Mouse (Mus musculus): ENCODE data around the gene Ergic1.

Ergic1 gene

DNA sequence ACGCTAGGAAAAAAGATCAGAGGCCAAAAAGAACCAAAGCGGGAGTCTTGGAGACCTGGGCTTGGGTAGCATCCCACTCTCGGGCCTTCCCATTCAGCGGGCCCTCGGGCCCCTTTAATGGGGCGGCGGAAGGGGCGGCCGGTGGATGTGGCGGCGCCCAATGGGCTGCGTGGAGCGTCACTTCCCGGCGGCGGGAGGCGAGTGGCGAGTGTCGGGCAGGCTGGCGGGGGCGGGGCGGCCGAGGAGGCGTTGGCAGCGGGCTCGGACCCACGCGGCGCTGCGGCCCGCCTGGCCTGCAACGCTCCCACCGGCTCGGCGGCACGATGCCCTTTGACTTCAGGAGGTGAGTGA is at the start of gene Ergic1:
Gene Ergic1 (plus strand): TSS at position 200 of the 351 bp plus-strand sequence.
- DNase-seq (ENCODE audit: low spot score): peak; percentile 90

DNA sequence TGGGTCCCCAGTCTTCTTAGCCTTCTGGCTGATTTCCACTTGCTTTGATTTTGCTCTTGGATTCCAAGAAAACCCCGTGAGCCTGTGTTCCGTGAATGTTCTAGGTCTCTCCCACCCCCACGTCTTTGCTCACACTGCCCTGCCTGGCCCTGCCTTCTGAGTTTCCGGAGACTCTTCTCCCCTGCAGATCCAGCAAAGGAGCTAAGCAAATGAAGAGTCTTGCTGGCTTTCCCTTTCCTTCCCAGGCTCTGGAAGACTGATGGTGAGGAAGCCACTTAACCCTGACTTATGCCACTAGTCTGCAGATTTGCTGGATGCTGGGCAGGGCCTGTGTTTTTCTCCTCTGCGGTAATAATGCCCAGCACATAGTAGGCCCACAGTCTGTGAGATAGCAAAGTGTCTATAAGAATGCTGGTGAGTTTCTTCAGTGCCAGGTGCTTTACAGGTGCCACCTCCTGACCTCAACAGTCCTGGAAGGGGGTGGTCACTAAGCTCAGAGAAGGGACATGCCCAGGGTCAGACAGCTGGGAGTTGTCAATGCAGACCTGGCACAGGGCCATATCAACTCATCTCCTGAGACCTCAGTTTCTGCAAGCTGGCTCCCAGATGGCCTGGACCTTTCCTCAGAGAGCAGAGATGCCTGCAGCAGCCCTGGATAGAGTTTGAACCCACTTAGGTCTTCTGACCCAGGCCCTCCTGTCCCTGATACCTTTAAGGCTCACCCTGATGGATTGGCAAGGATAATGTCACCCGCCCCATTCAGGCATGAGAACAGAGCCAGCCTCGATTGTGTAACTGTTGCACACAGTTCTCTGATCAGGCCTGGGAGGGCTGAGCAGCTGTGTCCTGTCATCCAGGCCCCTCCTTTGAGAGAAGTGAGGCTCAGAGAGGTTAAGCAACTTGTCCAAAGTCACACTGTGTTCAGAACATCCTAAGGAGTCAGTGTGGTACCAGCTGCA is 49.2 kb upstream of the Ergic1 start:
- DNase-seq (ENCODE audit: low spot score): no peak

DNA sequence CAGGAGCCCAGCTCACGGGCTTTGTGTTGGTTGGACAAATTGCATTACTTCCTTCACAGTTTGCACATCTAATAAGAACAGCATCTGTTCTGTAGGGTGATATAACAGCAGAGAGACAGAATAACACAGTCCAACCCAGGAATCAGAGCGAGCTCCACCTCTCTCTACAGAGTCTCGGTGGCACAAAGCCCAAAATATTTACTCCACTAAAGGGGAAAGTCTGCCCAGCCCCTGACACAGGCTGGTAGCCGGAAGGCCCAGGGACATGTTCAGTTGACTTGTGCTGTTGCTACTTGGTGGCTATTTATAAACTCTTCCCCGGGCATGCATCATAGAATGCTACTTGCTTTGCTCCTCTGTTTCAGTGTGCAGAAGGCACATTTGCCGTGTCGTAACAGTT is 48.3 kb upstream of the Ergic1 start:
- DNase-seq (ENCODE audit: low spot score): no peak

DNA sequence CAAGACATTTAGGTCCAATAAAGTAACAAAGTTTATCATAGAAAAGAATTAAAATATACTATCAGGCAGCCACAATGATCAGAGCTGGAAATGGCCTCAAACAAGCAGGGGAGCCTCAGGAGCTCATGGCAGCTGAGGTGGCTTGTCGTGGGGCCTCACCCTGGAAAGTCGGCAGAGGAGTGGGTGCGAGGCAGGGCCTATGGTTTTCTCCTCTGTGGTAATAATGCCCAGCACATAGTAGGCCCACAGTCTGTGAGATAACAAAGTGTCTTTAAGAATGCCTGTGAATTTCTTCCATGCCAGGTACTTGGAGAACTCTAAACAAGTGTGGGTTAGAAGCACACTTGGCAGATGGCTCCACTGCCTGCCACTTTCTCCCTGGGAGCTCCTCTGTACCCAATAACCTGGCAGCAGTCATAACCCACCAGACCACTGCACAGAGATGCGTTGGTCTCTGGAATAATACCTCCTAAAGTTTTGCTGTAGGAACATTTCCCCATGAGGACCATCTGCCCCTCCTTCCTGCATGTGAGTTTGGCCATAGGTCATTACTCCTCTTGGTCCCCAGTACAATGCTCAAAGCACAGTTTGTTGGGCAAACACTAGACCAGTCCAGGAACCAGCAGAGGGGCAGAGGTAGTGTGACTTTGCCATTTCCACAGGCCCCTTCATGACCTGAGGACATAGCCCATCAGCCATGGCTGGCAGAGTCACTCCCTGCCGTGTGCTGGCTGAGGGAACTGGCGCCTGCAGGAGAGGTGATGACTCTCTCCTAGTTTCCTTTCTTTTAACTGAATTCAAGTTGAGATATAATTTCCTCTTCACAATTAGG is 47.6 kb upstream of the Ergic1 start:
- no peak for DNase-seq (ENCODE audit: low spot score)

DNA sequence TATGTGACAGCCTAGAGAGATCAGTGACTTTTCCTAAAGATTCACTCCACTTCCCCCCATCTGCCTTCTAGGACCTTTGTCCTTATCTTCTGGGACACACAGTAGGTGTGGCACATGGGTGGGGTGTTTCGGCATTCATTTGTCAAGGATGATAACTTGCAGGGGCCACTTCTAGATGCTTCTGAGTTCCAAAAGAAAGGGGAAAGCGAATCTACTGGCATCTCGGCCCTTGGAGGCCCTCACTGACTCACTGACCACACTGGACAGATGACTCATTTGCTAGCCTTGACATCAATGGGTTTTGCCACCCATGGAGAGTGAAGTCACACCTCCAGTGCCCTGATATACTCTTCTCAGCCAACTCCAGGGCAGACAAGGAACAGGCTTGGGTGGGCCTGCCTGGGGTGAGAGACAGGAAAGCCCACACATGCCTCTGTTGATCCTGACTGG is 46.7 kb upstream of the Ergic1 start:
- no peak for DNase-seq (ENCODE audit: low spot score)

DNA sequence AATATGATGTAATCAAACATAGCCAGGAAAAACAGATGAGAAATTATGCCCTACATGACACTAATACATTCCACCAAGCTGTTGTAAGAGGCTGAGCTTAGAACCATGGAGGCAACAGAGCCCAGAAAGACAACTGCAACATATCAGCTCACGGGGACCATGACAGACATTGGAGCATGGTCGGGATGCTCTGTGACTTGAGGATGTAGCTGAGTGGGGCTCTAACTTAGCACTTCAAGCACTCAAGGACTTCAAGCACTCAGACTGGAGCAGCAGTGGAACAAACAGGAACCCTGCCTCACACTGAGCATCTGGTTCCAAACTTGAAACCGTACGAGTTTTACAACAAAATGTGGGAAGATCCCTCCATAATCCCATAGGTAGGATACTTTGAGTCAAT is 45.6 kb upstream of the Ergic1 start:
- no peak for DNase-seq (ENCODE audit: low spot score)

DNA sequence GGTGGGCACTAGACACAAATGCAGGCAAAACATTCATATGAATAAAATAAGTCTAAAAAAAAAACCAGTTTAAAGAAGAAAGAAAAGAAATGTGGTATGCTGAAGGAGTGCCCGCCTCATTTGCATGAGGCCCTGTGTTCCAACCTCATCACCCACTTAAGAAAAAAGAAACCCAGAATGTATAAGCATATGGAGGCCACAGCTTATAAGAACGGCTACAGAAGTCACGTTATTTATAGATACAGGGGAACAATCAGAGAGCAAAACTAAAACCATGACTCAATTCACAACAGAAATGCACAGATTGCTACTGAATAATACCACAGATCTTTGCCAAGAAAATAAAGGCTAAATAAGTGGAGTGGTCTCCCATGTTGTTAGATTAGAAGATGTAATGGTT is 43.0 kb upstream of the Ergic1 start:
- DNase-seq (ENCODE audit: low spot score): no peak

DNA sequence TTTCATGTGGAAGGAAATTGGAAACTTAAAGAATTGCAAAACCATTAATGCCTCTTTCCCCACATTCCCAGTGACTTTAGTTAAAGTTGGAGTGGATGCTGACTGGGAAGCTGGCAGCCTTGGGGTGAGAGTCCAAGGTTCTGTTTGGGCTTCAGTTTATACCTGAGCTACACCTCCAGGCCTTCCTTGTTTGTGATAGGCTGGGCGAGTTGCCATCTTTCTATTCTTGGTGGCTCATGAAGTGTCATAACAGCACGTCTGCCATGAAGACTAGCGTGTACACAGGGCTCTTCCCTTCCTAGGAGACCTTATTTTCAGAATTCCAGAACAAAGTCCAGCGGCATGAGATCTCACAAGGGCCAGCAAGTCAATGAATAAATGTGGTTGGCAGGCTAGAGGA is 38.6 kb upstream of the Ergic1 start:
- DNase-seq (ENCODE audit: low spot score): no peak

DNA sequence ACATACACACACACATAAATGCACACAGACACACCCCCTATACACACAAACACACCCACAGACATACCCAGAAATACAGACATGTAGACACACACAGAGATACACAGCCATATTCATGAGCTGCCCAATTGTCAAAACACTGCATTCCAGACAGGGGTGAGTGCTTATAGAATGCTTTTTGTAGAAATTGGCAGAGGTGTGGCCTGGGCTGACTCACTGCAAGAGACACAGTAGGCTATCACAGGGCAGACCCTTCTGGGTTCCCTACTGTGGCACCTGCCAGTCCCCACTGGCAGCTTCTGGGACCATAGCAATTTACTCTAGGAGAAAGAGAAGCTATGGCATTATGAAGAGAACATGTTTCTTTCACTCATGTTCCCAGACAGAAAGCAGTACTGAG is 37.0 kb upstream of the Ergic1 start:
- no peak for DNase-seq (ENCODE audit: low spot score)

DNA sequence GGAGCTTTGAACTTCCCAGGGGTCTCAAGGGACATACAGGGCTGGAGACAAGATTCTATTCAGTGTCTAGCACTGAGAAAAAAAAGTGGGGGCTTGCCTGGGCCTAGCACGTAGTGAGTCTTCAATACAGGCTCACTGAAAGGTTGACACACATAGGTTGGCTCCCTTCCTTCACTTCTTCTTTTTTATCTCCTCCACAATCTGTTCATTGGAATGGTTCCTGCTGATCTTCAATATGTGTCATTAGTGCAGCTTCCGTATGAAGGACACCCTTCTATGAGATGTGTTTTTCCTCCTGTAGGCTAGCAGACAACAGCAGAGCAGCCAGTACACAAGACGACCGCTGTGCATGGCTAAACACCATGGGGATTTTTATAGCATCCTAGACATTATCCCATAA is 36.5 kb upstream of the Ergic1 start:
- no peak for DNase-seq (ENCODE audit: low spot score)

DNA sequence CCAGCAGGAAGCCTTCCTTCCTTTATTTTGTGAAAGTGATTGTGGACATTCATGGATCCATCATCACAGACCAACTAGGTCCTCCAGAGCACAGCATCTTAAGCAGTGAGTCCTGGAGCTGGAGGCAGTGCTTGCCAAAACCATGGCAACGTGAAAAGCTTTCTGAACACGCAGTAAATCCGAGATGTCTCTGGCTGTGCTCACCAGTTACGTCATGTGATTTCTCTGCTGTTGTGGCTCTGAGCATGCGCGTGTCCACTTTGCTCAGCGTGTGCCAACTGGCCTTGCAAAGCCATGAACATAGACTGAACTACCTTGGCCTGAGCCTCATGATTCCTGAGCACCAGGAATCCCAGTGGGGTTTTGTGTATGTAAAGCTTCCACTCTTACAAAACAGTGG is 36.0 kb upstream of the Ergic1 start:
- peak; percentile 56 for DNase-seq (ENCODE audit: low spot score)

DNA sequence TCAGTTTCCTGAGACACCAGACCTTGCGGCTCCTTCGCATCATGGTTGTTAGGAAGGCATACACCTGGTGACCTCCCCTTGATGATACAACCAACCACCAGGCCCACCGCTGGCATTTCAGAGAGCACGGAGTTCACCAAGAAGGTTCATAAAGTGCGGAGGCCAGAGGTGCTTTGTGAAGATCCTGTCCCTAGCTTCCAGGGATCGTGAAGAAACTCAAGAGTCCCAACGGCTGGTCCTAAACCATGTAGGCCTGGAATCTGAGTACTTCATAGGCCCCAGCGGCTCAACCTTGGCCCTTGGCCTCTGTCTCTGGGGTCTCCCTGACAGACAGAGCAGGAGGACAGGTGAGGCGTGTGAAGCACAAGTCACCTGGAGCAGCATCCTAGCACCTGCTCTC is 34.0 kb upstream of the Ergic1 start:
- no peak for DNase-seq (ENCODE audit: low spot score)

DNA sequence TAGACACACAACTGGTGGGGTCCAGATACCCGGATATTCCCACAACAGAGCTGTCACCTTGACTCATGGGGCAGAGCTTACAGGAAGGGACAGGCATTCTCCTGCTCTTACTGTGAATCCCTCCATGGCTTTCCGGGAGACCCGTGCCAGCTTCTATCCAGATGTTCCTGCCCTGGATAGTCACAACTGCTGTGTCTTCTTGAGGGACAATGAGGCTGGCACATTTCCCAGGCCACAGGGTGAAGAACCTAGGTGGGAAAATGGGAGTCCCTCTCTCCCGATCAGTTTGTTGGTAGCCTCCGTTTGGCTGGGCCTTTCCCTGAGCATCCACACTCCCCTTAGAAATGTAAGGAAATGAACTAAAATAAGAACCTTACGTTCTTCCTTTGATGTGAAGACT is 32.5 kb upstream of the Ergic1 start:
- DNase-seq (ENCODE audit: low spot score): no peak

DNA sequence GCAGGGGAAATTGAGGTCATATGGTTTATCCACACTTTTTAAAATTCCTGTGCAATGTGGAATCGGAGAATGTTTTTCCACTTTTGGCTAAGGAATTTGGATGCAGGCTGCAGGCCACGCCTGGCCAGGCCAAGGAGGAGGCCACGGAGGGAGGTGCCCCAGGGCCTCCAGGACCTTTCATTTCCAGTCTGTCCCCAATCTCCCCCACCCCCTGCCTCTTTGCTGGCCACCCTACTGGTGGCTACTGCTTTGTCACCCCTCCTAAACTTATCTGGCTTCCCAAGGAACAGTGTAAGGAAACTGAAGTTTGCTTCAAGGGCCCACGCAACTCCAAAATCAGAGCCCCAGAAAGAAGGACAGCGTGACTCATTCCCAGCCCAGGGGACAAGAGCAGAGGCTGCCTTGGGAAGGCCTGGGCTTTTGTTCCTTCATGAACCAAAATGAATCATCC is 31.5 kb upstream of the Ergic1 start:
- no peak for DNase-seq (ENCODE audit: low spot score)

DNA sequence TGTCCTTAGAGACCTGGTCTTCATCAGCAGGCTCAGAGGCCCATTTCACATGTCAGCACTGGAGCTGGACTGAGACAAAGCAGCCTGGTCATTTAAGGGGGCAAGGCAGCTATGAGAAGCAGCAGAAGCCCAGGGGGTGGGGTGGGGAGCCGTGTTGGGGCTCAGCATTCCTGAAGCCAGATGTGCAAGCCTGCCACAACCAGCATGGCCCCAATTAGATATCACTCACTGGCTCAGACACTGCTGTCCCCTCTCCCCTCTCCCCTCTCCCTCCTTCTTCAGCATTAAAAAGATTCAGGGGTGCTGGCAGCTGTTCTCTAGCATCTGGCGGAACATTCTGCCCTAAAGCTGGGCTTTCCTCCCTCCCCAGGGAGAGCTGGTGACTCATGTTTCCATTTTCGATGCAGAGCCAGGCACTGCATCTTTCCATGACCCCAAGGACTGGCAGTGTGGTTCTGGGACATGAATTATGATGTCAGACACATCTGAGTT is 30.7 kb upstream of the Ergic1 start:
- no peak for DNase-seq (ENCODE audit: low spot score)

DNA sequence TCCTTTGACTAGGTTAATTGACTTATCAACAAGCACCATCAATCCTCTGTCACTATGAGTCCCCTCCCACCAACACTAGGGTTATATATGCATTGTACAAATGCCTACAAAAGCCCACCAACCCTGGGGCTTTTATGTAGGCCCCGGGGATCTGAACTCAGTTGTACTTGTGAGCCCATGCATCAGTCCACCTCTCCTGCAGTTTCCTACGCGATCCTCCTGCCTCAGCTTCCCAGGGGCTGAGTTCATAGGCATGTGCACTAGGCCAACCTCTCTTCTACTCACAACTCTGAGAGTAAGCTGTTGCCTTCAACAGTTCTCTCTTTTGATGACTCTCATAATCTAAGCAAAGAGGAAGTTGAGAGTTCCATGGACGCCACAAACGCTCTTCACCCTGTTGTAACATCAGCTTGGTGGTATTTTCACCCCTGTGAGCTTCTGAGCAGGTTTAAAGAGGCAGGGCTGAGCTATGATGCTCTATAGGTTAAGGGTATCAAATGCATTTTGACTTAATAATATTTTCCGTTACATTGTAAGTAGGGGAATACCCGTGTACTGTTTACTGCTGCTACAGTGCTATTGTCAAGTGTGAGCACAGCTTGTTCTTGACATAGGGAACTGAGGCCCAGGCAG is 29.8 kb upstream of the Ergic1 start:
- no peak for DNase-seq (ENCODE audit: low spot score)

DNA sequence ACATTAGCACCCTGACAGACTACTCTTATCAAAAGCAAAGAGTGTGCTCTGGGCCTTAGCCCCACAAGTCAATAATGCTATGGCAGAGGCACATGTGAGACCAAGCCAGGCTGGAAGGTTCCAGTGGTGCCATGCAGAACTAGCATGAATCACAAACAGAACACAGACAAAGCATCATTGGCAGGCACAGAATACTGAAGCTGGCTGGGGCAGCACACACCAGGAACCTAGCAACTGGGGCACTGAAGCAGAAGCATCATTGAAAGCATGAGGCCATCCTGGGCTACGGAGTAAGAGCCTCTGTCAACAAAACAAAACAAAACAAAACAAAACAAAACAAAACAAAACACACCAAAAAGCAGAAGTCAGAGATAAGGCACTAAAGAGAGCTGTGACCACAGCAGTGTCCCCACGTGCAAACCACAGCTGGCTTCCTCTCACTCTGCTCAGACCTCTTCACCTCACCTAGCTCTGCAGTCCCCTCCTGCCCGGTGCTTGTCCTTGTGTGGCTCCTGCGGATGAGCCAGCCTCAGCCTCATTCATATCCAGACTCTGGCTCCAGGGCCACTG is 28.7 kb upstream of the Ergic1 start:
- no peak for DNase-seq (ENCODE audit: low spot score)

DNA sequence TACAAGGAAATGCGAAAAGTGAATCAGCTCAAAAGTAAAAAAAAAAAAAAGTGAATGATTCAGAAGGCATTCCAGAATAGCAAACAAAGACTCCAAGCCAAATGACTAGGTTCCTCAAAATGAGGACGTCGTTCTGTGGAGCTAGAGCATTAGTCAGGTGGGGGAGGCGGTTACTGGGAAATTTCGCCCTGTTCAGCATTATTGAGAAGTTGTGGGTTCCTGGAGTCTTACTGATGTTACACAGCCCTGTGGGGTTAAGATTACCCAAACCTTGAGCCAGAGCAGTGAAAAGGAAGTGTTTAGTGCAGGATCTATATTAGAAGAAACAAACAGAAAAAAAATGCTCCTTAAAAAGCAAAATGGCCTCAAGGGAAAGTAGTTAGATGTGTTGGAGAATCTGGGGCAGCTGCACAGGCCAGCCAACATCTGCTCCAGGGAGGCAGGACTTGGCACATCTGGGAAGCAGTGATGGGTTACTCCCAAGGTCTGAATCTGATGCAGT is 27.4 kb upstream of the Ergic1 start:
- DNase-seq (ENCODE audit: low spot score): no peak

DNA sequence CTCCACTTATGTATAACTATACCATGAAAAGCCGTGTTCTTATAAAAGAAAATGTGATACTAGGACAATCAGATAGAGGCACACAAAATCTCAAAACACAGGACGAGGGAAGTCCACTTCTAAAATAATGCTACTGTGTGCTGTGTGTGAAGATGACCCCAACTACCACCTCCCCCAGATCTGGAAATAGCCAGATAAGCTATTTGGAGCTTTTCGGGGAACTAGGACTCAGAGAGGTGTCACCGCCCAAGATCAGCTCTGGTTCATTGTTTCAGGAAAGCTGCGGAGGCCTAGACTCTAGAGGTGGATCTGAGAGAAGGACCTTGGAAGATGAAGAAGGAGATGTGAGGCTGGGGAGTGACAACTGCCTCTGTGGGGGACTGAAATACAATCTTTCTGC is 26.6 kb upstream of the Ergic1 start:
- no peak for DNase-seq (ENCODE audit: low spot score)

DNA sequence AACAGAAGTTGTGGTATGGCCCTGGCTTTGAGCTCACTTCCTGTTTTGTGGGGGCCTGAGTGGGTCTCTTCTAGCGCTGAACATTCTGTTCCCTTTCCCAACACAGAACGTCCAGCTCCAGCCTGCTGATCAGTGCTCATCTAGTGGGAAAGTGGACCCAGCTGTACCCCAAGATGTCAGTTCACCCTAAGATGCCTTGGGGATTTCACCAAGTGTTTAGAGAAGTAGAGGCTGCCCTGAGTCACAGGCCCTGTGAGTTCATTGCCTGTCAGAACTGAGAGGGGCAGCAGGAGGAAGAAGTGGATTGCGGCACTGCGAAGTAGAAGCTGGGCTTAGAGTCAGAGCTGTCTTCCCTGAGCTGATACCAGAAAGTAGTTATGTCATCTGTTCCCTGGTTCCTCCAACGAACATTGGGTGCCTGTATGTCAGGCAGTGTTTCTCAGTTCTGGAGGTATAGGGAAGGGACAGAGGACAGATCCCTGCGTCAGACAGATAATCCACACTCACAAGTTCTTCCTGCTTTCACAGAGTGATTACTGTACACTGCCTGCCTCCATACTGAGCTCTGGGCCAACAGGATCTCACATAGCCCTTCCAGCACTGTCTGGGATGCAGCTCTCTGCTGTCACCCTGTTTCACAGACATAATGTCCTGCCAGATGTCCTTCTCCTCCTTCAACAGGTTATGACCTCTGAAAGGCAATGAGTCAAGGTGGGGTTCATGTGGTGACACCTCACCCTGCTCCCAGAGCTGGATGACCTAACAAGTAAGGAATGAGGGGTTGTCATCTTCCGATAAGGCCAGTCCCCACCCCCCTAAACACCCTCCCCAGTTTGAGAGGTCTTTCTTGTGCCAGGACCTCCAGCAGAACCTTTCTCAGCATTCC is 25.8 kb upstream of the Ergic1 start:
- no peak for DNase-seq (ENCODE audit: low spot score)

All from layer of hippocampus, adult 11-12 months (tissue).